Mouse (Mus musculus) cerebellum, postnatal 4 days (tissue): ENCODE data around the gene Sf1.

ENCODE experiments used
- DNase-seq, 2 experiments: peaks; one replicate each; pipeline ENCODE4 v3.0.0; 2022; ENCODE audit warnings: low spot score in 2 of 2, mixed read lengths in 1 of 2

The Sf1 gene

DNA sequence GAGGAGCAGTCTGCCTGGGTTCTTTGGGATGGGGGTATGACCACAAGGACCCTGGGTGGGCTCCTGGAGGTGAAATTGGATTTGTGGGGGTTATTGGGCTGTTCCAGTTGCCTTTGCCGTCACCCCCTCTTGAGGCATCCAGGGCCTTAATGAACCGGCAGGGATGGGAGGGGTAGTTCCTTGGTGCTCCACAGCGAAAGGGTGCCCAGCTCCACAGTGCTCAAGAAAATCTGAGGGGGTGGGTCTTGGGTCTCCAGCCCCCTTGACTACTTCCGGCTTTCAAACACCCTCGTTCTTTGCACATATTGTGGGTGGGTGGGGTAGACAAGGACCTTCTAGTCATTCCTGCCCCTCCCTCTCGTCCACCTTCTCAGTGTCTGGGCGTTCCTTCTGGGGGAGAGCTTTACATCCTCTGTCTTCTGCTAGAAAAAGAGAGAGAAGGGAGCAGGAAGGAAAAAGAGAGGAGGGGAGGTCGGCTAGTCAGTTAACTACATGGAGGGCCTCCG is 56.4 kb downstream of the Sf1 start:
- no peak for DNase-seq

DNA sequence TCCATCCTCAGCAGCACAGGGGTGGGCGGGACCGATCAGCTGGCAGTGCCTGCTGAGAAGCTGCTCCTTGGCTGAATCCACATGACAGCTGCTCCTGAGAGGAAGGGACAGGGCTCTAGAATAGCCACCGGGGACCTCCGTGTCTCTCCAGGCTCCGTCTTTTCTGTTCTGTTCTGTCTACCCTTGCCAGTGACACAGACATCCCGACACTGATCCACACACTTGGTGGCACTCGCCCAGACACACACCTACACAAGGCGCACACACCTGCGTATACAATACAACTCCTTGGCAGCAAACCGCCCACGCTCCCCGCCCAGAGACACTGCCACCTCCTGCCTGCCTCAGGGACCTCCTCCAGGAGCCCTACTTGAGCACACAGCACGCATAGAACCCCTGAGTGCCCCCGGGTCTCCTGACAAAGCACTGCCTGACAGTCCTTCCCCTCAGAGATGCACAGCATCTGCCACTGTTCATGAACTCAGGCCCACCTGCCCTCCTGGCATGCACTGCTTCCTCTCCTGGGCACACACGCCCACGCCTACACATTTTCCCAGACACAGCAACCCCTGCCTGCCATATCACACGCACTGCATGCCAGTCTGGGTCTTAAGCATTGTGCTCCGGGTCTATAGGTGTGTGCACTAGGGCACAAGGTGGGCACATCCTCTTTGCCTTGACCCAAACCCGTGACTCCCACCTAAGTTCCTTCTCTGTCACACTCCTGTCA is 57.2 kb downstream of the Sf1 start:
- DNase-seq: no peak

- no peak for DNase-seq
Measured at GRCm38 (mm10) chr19:6421211-6421590, 57.7 kb downstream of the Sf1 start.

- DNase-seq: no peak
Measured at GRCm38 (mm10) chr19:6422014-6422413, 58.5 kb downstream of the Sf1 start.

GRCm38 (mm10) chr19:6423241-6423640 is 59.8 kb downstream of the Sf1 start:
- no peak for DNase-seq

DNA sequence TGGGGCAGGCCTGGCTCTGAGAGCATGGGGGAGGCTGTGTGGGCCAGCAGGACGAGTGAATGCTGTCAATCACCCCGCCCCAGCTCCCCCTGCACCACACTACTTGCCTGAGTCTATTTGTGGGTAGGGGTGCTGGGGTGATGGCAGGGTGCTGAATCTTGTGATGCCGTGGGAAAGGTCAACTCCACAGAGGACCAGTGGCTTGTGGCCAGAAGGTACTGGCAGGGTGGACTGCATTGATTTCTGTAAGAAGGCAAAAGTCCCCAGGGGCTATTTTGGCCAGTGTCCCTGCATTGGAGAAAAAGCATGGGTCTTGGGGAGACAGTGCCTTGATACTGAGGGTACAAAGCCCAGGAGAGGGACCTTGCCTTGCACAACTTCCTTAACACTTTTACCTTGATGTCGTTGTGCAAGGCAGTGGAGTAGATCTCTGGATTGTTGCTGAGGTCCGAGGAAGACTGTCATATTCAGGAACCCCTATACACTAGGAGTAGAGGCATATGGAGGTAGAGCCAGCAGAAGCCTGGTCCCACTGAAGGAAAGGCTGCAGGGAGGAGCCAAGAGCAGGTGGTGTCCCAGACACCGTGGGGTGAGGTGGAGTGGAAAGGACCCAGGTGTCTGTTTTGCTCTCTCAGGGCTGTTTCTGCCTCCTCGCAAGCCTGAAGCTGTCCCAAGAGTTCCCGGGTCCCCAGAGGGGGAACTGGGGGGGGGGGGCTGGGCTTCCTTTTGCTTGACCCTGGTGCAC is 60.8 kb downstream of the Sf1 start:
- no peak for DNase-seq

GRCm38 (mm10) chr19:6425595-6425994 is 62.1 kb downstream of the Sf1 start:
- DNase-seq: no peak

DNA sequence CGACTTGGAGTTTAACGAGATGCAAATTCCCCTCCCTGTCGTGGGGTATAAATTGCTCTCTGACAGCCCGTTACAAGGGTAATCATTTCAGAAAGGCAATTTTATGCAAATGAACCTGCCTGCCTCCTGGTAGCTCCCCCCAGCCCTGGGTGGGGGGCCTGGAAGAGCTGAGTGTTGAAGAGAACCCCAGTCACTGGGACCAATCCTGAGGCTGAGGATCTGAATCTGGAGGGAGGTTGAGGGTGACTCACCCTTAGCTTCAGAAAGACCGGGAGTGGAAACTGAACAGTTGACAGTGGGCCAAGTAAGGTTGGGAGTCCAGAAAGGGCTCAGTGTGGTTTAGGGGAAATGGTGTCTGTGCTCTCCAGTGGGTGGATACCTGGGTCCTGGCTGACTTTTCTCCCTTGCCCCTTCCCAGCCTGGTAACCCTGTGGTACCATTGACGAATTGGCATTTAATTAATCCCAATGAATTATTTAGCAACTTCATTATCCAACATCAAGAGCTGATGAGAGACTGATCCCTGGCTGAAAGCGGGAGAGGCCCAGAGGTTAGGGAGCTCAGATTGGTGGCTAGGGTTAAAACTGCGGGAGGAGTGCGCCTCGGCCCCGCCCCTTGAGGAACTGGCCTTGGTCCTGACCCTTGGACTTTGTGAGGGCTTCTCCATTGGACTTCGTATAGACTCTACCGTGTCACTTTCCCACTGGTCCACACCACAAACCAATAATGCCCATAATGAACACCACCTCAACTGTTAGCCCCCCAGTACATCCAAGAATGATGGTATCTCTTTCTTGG is 63.4 kb downstream of the Sf1 start:
- no peak for DNase-seq
